Mouse (Mus musculus): Measurements from ENCODE around the gene Ankrd35.

- TF ChIP-seq POLR2A (IDR thresholded peaks at IDR 0.05; ENCODE audit: low read depth, low read length), result no peak
- TF ChIP-seq CTCF (IDR thresholded peaks at IDR 0.05; ENCODE audit: extremely low read depth, insufficient read length, insufficient replicate concordance, low read depth, low read length), result no peak
Measured at GRCm38 (mm10) chr3:96647365-96647764, 22.6 kb upstream of the Ankrd35 start.

All from small intestine, adult 2 months (tissue).